In the genomic region with DNA sequence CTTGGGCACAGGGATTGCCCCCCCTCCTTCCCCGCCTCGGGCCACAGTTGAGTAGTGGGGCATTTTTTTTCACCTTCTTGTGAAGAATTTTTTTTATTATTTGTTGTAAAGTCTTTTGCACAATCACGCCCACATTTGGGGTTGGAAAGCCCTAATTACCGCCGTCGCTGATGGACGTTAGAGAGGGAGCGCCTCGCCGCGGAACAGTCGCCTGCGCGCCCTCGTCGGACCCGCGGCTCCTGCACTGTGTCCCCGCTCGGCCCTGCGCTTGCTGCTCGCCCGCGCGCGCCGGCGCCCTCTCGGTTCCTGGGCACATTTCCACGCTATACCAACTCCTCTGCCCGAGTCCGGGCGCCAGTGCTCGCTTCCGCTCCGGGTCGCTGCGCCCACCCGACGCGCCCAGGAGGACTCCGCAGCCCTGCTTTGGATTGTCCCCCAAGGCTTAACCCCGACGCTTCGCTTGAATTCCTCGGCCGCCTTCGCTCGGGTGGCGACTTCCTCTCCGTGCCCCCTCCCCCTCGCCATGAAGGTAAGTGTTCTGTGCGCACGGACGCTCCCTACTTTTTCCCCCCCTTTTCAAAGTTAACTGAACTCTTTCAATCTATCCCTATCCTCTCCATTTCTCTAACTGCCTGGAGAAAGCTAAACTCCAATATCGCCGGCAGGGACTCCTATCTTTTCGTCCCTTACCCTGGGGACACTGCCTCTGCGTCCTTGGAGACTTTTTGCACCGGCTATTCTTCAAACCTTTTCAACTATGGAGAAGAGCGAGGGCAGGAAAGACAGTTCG, we compare ENCODE assay signal across 9 mouse cellular contexts. TPM values are rescaled to one million over a fixed set of nuclear protein-coding genes. Genes with fewer than 3 reads are reported as not detected.
DNase-seq lines count a peak whose midpoint lies in the region; ATAC-seq lines count a peak whose summit lies in the region.
"Had no signal": no experiment of that assay in that cellular context is flagged by ENCODE, and none has a peak within 500 bp of the region (broad histone marks: within the 10 kb centered on the region; RNA-seq: fewer than 3 reads in every experiment).

No protein-coding gene starts in this region.

- DNase-seq in frontal cortex, postnatal 36 days (ENCODE audit: low spot score in 2 of 2): peak; percentile 14 to 24
- peak; percentile 73 for DNase-seq in Muller cell, postnatal 12 days (ENCODE audit: inconsistent ontology term)
- DNase-seq in forebrain, embryonic 10.5 days (ENCODE audit: extremely low spot score, low spot score): no peak
- DNase-seq in layer of hippocampus, postnatal 25 days (ENCODE audit: extremely low spot score in 1 of 2, low spot score in 1 of 2): no peak

- peak overlapping the region; percentile 90 for H3K4me2 ChIP-seq in hindbrain, embryonic 13.5 days
- H3K4me2 ChIP-seq in limb, embryonic 15.5 days: peak overlapping the region; percentile 86
- peak overlapping the region; percentile 96 for H3K4me2 ChIP-seq in neural tube, embryonic 15.5 days

- H3K9ac ChIP-seq in hindbrain, embryonic 13.5 days: peak overlapping the region; percentile 82
- peak overlapping the region; percentile 81 for H3K9ac ChIP-seq in limb, embryonic 15.5 days
- H3K9ac ChIP-seq in neural tube, embryonic 15.5 days (replicated peaks): peak overlapping the region; percentile 64

- no peak for ATAC-seq in frontal cortex, adult (ENCODE audit: low TSS enrichment)
- peak; percentile 47 for ATAC-seq in hindbrain, embryonic 13.5 days (ENCODE audit: low FRiP score)
- no peak for ATAC-seq in limb, embryonic 15.5 days (ENCODE audit: insufficient number of reproducible peaks, low FRiP score, low TSS enrichment, low read depth)
- ATAC-seq in neural tube, embryonic 15.5 days (ENCODE audit: low FRiP score): peak; percentile 44; the same call in 1 of the 2 replicates

- peak overlapping the region; percentile 72 for H3K4me3 ChIP-seq in forebrain, embryonic 10.5 days
- peak overlapping the region; percentile 63 for H3K4me3 ChIP-seq in hindbrain, embryonic 13.5 days
- H3K4me3 ChIP-seq in limb, embryonic 15.5 days: peak overlapping the region; percentile 73
- peak overlapping the region; percentile 55 for H3K4me3 ChIP-seq in neural tube, embryonic 15.5 days (replicated peaks)

- H3K9me3 ChIP-seq in forebrain, embryonic 10.5 days: no peaks in the 10 kb centered on the region
- no peaks in the 10 kb centered on the region for H3K9me3 ChIP-seq in hindbrain, embryonic 13.5 days
- H3K9me3 ChIP-seq in limb, embryonic 15.5 days: no peaks in the 10 kb centered on the region
- H3K9me3 ChIP-seq in neural tube, embryonic 15.5 days (replicated peaks): no peaks in the 10 kb centered on the region

- WGBS in forebrain, embryonic 10.5 days: under 1% methylated on average over 62 of the region's 62 CpGs
- under 1% methylated on average over 62 of the region's 62 CpGs for WGBS in hindbrain, embryonic 13.5 days
- under 1% methylated on average over 62 of the region's 62 CpGs for WGBS in limb, embryonic 15.5 days
- WGBS in neural tube, embryonic 15.5 days: under 1% methylated on average over 62 of the region's 62 CpGs

- peaks cover 85% of the 10 kb centered on the region for H3K27me3 ChIP-seq in forebrain, embryonic 10.5 days (ENCODE audit: poor library complexity, severe bottlenecking)
- peaks cover 53% of the 10 kb centered on the region for H3K27me3 ChIP-seq in hindbrain, embryonic 13.5 days
- H3K27me3 ChIP-seq in limb, embryonic 15.5 days: peaks cover 6% of the 10 kb centered on the region; the same call in 1 of the 2 replicates
- H3K27me3 ChIP-seq in neural tube, embryonic 15.5 days (replicated peaks): peaks cover 46% of the 10 kb centered on the region

- no peaks in the 10 kb centered on the region for H3K36me3 ChIP-seq in forebrain, embryonic 10.5 days (replicated peaks)
- H3K36me3 ChIP-seq in hindbrain, embryonic 13.5 days: no peaks in the 10 kb centered on the region
- H3K36me3 ChIP-seq in limb, embryonic 15.5 days: no peaks in the 10 kb centered on the region
- no peaks in the 10 kb centered on the region for H3K36me3 ChIP-seq in neural tube, embryonic 15.5 days
- H3K36me3 ChIP-seq: G1E had no signal

- H3K4me1 ChIP-seq in forebrain, embryonic 10.5 days: peaks cover 72% of the 10 kb centered on the region
- peaks cover 62% of the 10 kb centered on the region for H3K4me1 ChIP-seq in hindbrain, embryonic 13.5 days (replicated peaks)
- H3K4me1 ChIP-seq in limb, embryonic 15.5 days: peaks cover 37% of the 10 kb centered on the region
- peaks cover 76% of the 10 kb centered on the region for H3K4me1 ChIP-seq in neural tube, embryonic 15.5 days

- H3K27ac ChIP-seq in forebrain, embryonic 10.5 days: peak overlapping the region; percentile 93
- H3K27ac ChIP-seq in hindbrain, embryonic 13.5 days: peak overlapping the region; percentile 87
- peak overlapping the region; percentile 98 for H3K27ac ChIP-seq in limb, embryonic 15.5 days
- H3K27ac ChIP-seq in neural tube, embryonic 15.5 days (replicated peaks): peak overlapping the region; percentile 78

RNA-seq across cellular contexts. Expression of a gene that starts 1.2 kb away (rescaled TPM):
- 18.1 and 24.1 TPM in 2 replicates for polyA plus RNA-seq in forebrain, embryonic 10.5 days (2016; fragmentation: Nextera tagmentation; extraction: Ambion mirVana)
- 25.4 and 35.4 TPM in 2 replicates for polyA plus RNA-seq in hindbrain, embryonic 13.5 days (2015; fragmentation: Nextera tagmentation; extraction: Ambion mirVana)
- 100 and 102 TPM in 2 replicates for polyA plus RNA-seq in limb, embryonic 15.5 days (2015; fragmentation: Nextera tagmentation; extraction: Ambion mirVana)
- polyA plus RNA-seq in neural tube, embryonic 15.5 days (2015; fragmentation: Nextera tagmentation; extraction: Ambion mirVana): 14.9 and 18.9 TPM in 2 replicates
- total RNA-seq in layer of hippocampus, postnatal 25 days (2021): 10 to 100 TPM in 1 of 2 experiments, 1 to 10 TPM in 1; 9.2 to 14.4 TPM
- polyA plus RNA-seq: G1E had no signal

Comparison
In these comparisons a context has a peak if more than half of its experiments do, and no peak if none do; other contexts are left out.
1. DNase-seq: peak in frontal cortex, postnatal 36 days (2 of 2) and Muller cell, postnatal 12 days (single experiment); none in forebrain, embryonic 10.5 days (single experiment) and layer of hippocampus, postnatal 25 days (0 of 2).
2. ATAC-seq: peak in hindbrain, embryonic 13.5 days (single experiment) and neural tube, embryonic 15.5 days (single experiment); none in frontal cortex, adult (single experiment) and limb, embryonic 15.5 days (single experiment).
3. Peak in every context shown above with its lines, with median percentiles within 50 percentile points of each other: H3K27ac ChIP-seq, H3K4me3 ChIP-seq, H3K4me2 ChIP-seq and H3K9ac ChIP-seq.